Mouse (Mus musculus) urinary bladder, postnatal 14 days (tissue): ENCODE results near the gene Mrpl42.

Source experiments
- DNase-seq: peaks from one replicate; pipeline ENCODE4 v3.0.0; 2021; ENCODE audit warnings: low spot score

Gene Mrpl42

GRCm38 (mm10) chr10:95458050-95458806 is 43.5 kb downstream of the Mrpl42 start:
- DNase-seq = peak; percentile 61

- no peak for DNase-seq
These were observed 44.2 kb downstream of the Mrpl42 start for GRCm38 (mm10) chr10:95457367-95458049.

- no peak for DNase-seq
These were observed 45.6 kb downstream of the Mrpl42 start for GRCm38 (mm10) chr10:95456103-95456502.

- no peak for DNase-seq
These were observed 48.5 kb downstream of the Mrpl42 start for GRCm38 (mm10) chr10:95453282-95453681.

- DNase-seq = no peak
These were observed 52.7 kb downstream of the Mrpl42 start for GRCm38 (mm10) chr10:95449033-95449432.

GRCm38 (mm10) chr10:95447954-95448353 is 53.8 kb downstream of the Mrpl42 start:
- no peak for DNase-seq

- DNase-seq = no peak
These were observed 56.4 kb downstream of the Mrpl42 start for GRCm38 (mm10) chr10:95445104-95446056.

- no peak for DNase-seq
These were observed 59.4 kb downstream of the Mrpl42 start for GRCm38 (mm10) chr10:95442334-95442733.

GRCm38 (mm10) chr10:95440566-95440965 is 61.2 kb downstream of the Mrpl42 start:
- no peak for DNase-seq

- DNase-seq = no peak
These were observed 61.9 kb downstream of the Mrpl42 start for GRCm38 (mm10) chr10:95439718-95440339.

- DNase-seq = no peak
These were observed 62.8 kb downstream of the Mrpl42 start for GRCm38 (mm10) chr10:95438941-95439340.
